Mouse (Mus musculus) heart, adult 11 months (tissue): ENCODE data around the gene Rap2a.
A peak's percentile ranks its signal among the peaks of the same experiment; 100 is the strongest.

Experiments
- DNase-seq: peaks from one replicate; pipeline ENCODE4 v3.0.0; 2022

The Rap2a gene

GRCm38 (mm10) chr14:120477982-120478568 lies at the start of gene Rap2a:
Rap2a (plus strand) TSS chr14:120478444.
- DNase-seq: peak; percentile 100

GRCm38 (mm10) chr14:120428497-120428896 lies 49.7 kb upstream of the Rap2a start:
- peak; percentile 42 for DNase-seq

DNA sequence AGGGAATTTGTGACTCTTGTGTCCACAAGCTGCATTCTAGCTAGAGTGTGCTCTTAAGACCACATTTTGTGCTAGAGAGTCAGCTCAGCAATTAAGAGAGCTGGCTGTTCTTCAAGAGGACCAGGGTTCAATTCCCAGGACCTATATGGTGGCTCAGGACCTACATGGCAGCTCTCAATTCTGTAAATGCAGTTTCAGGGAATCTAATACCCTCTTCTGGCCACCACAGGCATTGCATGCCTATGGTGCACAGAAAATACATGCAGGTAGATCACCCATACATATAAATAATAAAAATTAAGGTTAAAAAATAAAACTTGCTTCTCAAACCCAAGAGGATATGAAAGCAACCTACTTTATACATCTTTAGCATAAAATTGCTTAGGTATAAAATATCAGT lies 45.5 kb upstream of the Rap2a start:
- DNase-seq: peak; percentile 78

GRCm38 (mm10) chr14:120433931-120434398 lies 44.3 kb upstream of the Rap2a start:
- peak; percentile 91 for DNase-seq

DNA sequence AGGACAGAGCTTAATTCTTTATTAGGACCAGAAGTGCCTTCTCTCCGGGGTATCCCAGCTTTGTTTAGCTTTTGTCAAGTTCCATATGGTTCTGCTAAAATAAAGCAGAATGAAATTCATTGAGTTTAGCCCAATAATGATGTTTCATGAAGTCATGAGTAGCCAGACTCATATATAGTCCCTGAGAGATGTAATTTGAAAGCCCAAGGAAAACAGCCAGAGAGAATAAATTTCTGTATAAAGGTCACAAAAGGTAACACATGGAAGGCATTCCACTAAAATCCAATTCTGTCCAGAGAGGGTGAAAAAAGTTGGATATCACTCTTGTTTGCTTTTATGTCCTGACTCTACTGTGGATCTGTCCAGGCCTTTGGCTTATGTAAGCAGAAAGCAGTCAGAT lies 43.4 kb upstream of the Rap2a start:
- DNase-seq: no peak

- peak; percentile 77 for DNase-seq
These were observed 37.5 kb upstream of the Rap2a start for GRCm38 (mm10) chr14:120440716-120441115.

GRCm38 (mm10) chr14:120441256-120441655 lies 37.0 kb upstream of the Rap2a start:
- peak; percentile 71 for DNase-seq

GRCm38 (mm10) chr14:120441836-120442235 lies 36.4 kb upstream of the Rap2a start:
- DNase-seq: peak; percentile 65

DNA sequence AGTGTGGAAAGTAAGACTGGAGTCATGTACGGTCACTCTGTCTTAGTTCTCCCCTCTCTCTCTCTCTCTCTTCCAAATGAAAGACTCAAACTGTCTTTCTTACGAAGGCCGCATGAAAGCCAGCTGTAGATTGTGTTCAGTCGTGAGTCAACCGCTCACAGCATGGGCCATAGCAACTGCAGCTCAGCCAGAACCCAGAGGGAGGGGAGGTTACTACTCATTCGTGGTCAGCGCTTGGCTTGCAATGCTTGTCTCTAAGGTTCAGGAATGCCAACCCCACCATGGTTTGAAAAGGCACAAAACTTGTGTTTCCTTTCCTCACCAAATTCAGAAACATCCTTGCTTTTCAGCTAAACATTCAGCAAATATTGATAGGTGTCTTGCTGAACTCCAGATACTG lies 24.0 kb upstream of the Rap2a start:
- DNase-seq: no peak

GRCm38 (mm10) chr14:120463938-120464727 lies 14.1 kb upstream of the Rap2a start:
- DNase-seq: peak; percentile 9

DNA sequence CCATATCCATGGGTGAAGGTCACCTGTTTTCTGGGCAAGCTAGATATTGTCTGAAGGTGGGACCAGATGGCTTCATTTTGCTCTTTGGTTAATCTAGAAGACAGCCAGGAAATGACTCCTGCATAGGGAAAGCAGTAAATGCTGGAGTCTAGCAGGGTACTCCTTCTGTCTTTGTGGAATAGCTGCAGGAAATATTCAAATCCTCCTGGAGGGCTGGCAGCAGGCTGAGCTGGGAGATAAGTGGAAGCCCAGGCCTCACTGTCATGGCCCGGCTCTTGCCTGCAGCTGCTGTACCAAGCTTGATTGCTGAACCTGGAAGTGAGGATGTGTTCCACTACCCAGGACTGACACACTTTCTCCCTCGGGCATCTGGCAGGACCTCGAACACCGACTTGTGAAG lies 11.4 kb upstream of the Rap2a start:
- peak; percentile 66 for DNase-seq

GRCm38 (mm10) chr14:120469126-120469790 lies 9.0 kb upstream of the Rap2a start:
- DNase-seq: peak; percentile 84

GRCm38 (mm10) chr14:120476186-120476697 lies 2.0 kb upstream of the Rap2a start:
- DNase-seq: peak; percentile 84

- peak; percentile 100 for DNase-seq
These were observed 809 bp upstream of the Rap2a start for GRCm38 (mm10) chr14:120477288-120477981.

GRCm38 (mm10) chr14:120478641-120479341 lies 547 bp downstream of the Rap2a start:
- no peak for DNase-seq

DNA sequence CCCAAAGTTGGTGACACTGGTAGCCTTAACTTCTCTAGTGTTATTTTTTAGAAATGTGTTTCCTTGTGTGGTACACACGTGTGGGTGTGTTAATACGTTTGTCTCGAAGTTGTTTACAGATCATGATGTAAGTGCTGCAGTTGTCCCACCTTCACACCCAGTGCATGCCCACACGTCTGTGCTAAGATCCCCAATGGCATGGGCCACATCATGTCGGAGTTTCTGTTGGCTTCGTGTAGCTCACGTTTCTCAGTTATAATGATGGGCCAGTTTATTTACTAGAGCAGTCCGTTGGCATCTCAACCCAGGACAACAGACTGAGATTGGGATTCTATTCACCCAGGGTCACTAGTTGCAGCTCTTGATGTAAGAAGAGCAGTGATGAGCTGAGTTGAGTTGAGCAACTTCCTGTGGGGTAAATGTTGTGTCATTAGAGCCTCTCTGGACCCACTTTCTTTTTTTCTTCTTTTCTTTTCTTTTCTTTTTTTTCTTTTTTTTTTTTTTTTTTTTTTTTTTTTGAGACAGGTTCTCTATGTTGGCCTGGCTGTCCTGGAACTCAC lies 2.2 kb downstream of the Rap2a start:
- peak; percentile 92 for DNase-seq

GRCm38 (mm10) chr14:120480927-120481326 lies 2.7 kb downstream of the Rap2a start:
- peak; percentile 81 for DNase-seq

DNA sequence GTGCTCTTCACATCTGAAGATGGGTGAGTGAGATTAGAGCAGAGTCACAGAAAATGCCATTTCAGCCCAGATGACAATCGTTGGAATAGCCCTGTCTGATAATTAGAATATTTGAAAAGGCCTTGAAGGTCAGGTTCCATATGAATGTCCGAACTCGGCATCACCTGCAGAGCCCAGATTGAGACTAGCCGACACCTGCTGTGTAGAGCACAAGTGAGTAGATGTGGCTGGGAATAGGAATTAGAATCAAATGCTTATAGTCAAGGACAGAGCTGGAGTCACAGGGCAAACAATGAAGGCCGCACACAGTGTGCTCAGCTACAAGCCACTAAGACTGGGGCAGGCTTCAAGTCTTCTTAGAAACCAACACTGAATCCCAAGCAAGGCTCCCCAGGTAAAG lies 6.3 kb downstream of the Rap2a start:
- no peak for DNase-seq

DNA sequence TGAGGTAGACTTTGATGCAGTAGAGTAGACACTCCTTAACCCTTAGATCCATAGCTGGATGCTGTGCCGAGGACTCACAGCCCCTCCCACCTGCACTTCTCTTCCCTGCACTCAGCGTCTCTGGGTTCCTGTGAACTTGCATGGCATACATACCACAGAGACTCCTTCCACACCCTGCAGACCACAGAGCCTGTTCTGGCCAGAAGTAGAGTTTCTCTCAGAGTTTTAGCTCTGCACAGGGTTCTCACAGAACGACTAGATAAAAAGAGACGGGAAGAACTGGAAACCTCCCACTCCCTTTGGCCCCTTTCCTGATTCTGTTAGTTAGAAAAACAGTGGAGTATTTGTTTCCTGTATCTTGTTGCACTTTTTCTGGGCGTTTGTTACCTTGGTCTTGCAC lies 18.0 kb downstream of the Rap2a start:
- DNase-seq: peak; percentile 76

DNA sequence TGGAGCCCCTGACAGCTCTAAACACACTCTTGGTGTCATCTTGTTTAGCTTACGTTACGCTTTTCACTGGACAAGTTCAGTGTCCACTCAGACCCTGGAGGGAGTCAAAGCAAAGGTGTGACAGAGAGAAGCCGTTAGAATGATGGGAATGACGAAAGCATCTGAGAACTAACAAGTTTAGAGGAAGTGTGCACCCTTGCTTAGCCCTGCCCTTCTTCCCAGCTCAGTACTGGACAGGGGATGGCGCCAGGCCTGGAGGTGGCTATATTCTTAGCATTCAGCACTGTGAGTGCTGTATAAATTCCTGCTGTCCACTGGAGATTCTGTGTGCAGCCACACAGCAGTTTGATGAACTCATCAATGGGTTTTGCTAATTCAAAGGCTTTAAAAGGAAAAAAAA lies 18.6 kb downstream of the Rap2a start:
- peak; percentile 67 for DNase-seq

GRCm38 (mm10) chr14:120499096-120499495 lies 20.9 kb downstream of the Rap2a start:
- peak; percentile 73 for DNase-seq

DNA sequence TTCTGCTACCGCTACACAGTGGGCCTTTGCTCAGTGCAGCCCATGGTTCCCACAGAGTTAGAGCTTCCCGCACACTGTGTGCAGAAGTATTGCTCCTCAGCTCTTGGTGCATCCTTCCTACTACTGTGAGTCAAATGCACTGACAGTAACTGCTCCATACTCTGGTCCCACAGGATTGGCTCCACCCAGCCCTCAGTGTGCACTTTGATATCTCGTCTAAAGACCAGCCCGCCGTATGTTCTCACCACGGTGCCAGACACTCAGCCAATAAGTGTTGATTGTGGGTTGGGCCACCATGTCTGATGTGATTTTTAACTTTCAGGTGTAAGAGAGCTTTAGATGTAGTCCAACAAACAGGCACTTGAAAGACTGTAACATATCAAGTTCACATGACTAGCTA lies 21.4 kb downstream of the Rap2a start:
- peak; percentile 87 for DNase-seq
